Mouse (Mus musculus) embryonic facial prominence, embryonic 14.5 days (tissue): Measurements from ENCODE around the gene Plcb2. TPM values are rescaled to one million over a fixed set of nuclear protein-coding genes. Genes with fewer than 3 reads are reported as not detected.

ENCODE experiments used
- ATAC-seq: fragments of 200-750 bp; cut with Nextera tagmentation; 2 replicates; pipeline ENCODE4 v1.8.0; 2017; ENCODE audit warnings: low read depth, moderate number of reproducible peaks, moderate TSS enrichment
- DNase-seq: peaks from one replicate; pipeline ENCODE4 v3.0.0-alpha.2; 2015; ENCODE audit warnings: low spot score
- H3K27ac ChIP-seq: fragments of 300-500 bp; sonication (generic); replicated peaks from 2 replicates; pipeline ENCODE4 v1.5.1; 2014; ENCODE audit warnings: low read depth, mild to moderate bottlenecking, low read length, moderate library complexity
- H3K27me3 ChIP-seq: fragments of 300-500 bp; sonication (generic); replicated peaks from 2 replicates; pipeline ENCODE4 v1.6.1; 2014; ENCODE audit warnings: low read length; ENCODE audit not compliant: control insufficient read depth, insufficient read depth
- H3K36me3 ChIP-seq: fragments of 300-500 bp; sonication (generic); 2 replicates; pipeline ENCODE4 v1.6.1; 2014; ENCODE audit warnings: low read length, mixed read lengths; ENCODE audit not compliant: control insufficient read depth, insufficient read depth
- H3K4me1 ChIP-seq: fragments of 300-500 bp; sonication (generic); 2 replicates; pipeline ENCODE4 v1.6.1; 2014; ENCODE audit warnings: antibody characterized with exemption, low read length; ENCODE audit not compliant: control insufficient read depth, insufficient read depth
- H3K4me2 ChIP-seq: fragments of 300-500 bp; sonication (generic); 2 replicates; pipeline ENCODE4 v1.6.1; 2014; ENCODE audit warnings: low read depth, mild to moderate bottlenecking, low read length, moderate library complexity, mixed read lengths
- H3K4me3 ChIP-seq: fragments of 300-500 bp; sonication (generic); 2 replicates; pipeline ENCODE4 v1.5.1; 2014; ENCODE audit warnings: low read depth, mild to moderate bottlenecking, low read length
- H3K9ac ChIP-seq: fragments of 300-500 bp; sonication (generic); 2 replicates; pipeline ENCODE4 v1.6.1; 2014; ENCODE audit warnings: low read depth, mild to moderate bottlenecking, low read length, moderate library complexity, mixed read lengths
- H3K9me3 ChIP-seq: fragments of 300-500 bp; sonication (generic); 2 replicates; pipeline ENCODE4 v1.6.1; 2016; ENCODE audit warnings: low read length; ENCODE audit not compliant: control insufficient read depth
- WGBS: fragments of 180-500 bp; shearing (Covaris S2); extraction: QIAGEN DNeasy Blood & Tissue Kit; methylation state at CpG from one replicate; pipeline ENCODE4 v1.1.7; 2014; 5-methylcytosine and 5-hydroxymethylcytosine counted together
- polyA plus RNA-seq: library from polyadenylated mRNA; unstranded; fragments of >200 nt; fragmentation: Nextera tagmentation; extraction: Ambion mirVana; gene quantifications from 2 replicates; pipeline ENCODE4 v1.2.1, GENCODE M21; 2014

Plcb2 gene
- polyA plus RNA-seq, 1 experiment from 2014 or later: 0.85 TPM

GRCm38 (mm10) chr2:118713631-118714030 is 14.6 kb downstream of the Plcb2 start:
- 92% methylated on average over 6 of the region's 6 CpGs for WGBS

GRCm38 (mm10) chr2:118711038-118711494 is 17.2 kb downstream of the Plcb2 start:
- peak; percentile 81 for DNase-seq
- peak overlapping the region; percentile 51 for H3K9ac ChIP-seq
- H3K36me3 ChIP-seq: no peaks in the 10 kb centered on the region
- under 1% methylated on average over 23 of the region's 36 CpGs for WGBS
- H3K9me3 ChIP-seq: no peaks in the 10 kb centered on the region
- peaks cover 4% of the 10 kb centered on the region; the same call in 1 of the 2 replicates for H3K4me1 ChIP-seq
- peaks cover 70% of the 10 kb centered on the region for H3K27me3 ChIP-seq
- peak overlapping the region; percentile 41 for H3K4me3 ChIP-seq
- H3K27ac ChIP-seq: no peak overlapping the region
- peak; percentile 81 for ATAC-seq
- peak overlapping the region; percentile 90 for H3K4me2 ChIP-seq

More at GRCm38 (mm10) chr2:118713631-118714030, 14.6 kb downstream of the Plcb2 start:
- no peak for ATAC-seq
- Histone ChIP-seq H3K36me3 (no peaks in the 10 kb centered on the region), H3K9ac (no peak overlapping the region), H3K9me3 (no peaks in the 10 kb centered on the region), H3K27me3 (peaks cover 44% of the 10 kb centered on the region), H3K4me3 (no peak overlapping the region), H3K4me1 (peaks cover 4% of the 10 kb centered on the region; the same call in 1 of the 2 replicates), H3K27ac (no peak overlapping the region), H3K4me2 (no peak overlapping the region)
- no peak for DNase-seq

- H3K4me3 ChIP-seq: no peak overlapping the region
Observed at GRCm38 (mm10) chr2:118709655-118710221, 18.5 kb downstream of the Plcb2 start.

GRCm38 (mm10) chr2:118708472-118708871 is 19.8 kb downstream of the Plcb2 start:
- Histone ChIP-seq H3K4me2 (no peak overlapping the region), H3K4me1 (peaks cover 9% of the 10 kb centered on the region; the same call in 1 of the 2 replicates), H3K27ac (no peak overlapping the region), H3K9ac (no peak overlapping the region), H3K9me3 (no peaks in the 10 kb centered on the region), H3K36me3 (no peaks in the 10 kb centered on the region), H3K27me3 (peaks cover 96% of the 10 kb centered on the region), H3K4me3 (no peak overlapping the region)
- WGBS: 80% methylated on average over 4 of the region's 4 CpGs
- ATAC-seq: no peak
- DNase-seq: no peak

More at GRCm38 (mm10) chr2:118709655-118710221, 18.5 kb downstream of the Plcb2 start:
- Histone ChIP-seq H3K4me2 (no peak overlapping the region), H3K4me1 (peaks cover 4% of the 10 kb centered on the region; the same call in 1 of the 2 replicates), H3K27me3 (peaks cover 83% of the 10 kb centered on the region), H3K27ac (no peak overlapping the region), H3K36me3 (no peaks in the 10 kb centered on the region), H3K9ac (no peak overlapping the region), H3K9me3 (no peaks in the 10 kb centered on the region)
- DNase-seq: no peak
- no peak for ATAC-seq
- WGBS: 44% methylated on average over 4 of the region's 4 CpGs

GRCm38 (mm10) chr2:118706436-118706835 is 21.8 kb downstream of the Plcb2 start:
- Histone ChIP-seq H3K4me2 (no peak overlapping the region), H3K4me3 (no peak overlapping the region), H3K9me3 (no peaks in the 10 kb centered on the region), H3K9ac (no peak overlapping the region), H3K36me3 (no peaks in the 10 kb centered on the region), H3K4me1 (peaks cover 16% of the 10 kb centered on the region; the same call in 1 of the 2 replicates), H3K27me3 (peaks cover 99% of the 10 kb centered on the region), H3K27ac (no peak overlapping the region)
- DNase-seq: no peak
- WGBS: 12% methylated on average over 6 of the region's 6 CpGs
- no peak for ATAC-seq

GRCm38 (mm10) chr2:118703913-118704730 is 24.1 kb downstream of the Plcb2 start, which contains the start of gene Ankrd63:
TSS of gene Ankrd63 (minus strand) at chr2:118703963.
- Histone ChIP-seq H3K36me3 (no peaks in the 10 kb centered on the region), H3K4me1 (peaks cover 18% of the 10 kb centered on the region), H3K9ac (peak within 1 kb of the TSS; percentile 44), H3K4me3 (peak within 1 kb of the TSS; percentile 43), H3K4me2 (peak within 1 kb of the TSS; percentile 75), H3K27ac (no peak within 1 kb of the TSS), H3K9me3 (no peaks in the 10 kb centered on the region), H3K27me3 (peaks cover 94% of the 10 kb centered on the region)
- ATAC-seq (no peak), DNase-seq (no peak)
- 1% methylated on average over 41 of the region's 50 CpGs for WGBS

- Histone ChIP-seq H3K27ac (no peak overlapping the region), H3K4me1 (peaks cover 20% of the 10 kb centered on the region), H3K4me3 (peak overlapping the region; percentile 43), H3K9ac (peak overlapping the region; percentile 44), H3K4me2 (peak overlapping the region; percentile 75), H3K36me3 (no peaks in the 10 kb centered on the region), H3K27me3 (peaks cover 84% of the 10 kb centered on the region), H3K9me3 (no peaks in the 10 kb centered on the region)
- no peak for DNase-seq
- ATAC-seq: no peak
- under 1% methylated on average over 33 of the region's 93 CpGs for WGBS
Observed at GRCm38 (mm10) chr2:118702883-118703761, 25.1 kb downstream of the Plcb2 start.
